Mouse (Mus musculus): ENCODE data around the gene Serpinb13.
"Not testable (repeated sequence)": the region's sequence is repeated elsewhere in the genome, so short reads cannot be mapped to it uniquely, and the experiment has no call there.

Serpinb13 gene

GRCm38 (mm10) chr1:106980684-106981083, at the start of gene Serpinb13:
Gene Serpinb13, plus strand, starts transcription at chr1:106980984.
- DNase-seq (ENCODE audit: low read depth) = no peak

GRCm38 (mm10) chr1:106931954-106932353, 48.8 kb upstream of the Serpinb13 start:
- DNase-seq (ENCODE audit: low read depth) = no peak

DNA sequence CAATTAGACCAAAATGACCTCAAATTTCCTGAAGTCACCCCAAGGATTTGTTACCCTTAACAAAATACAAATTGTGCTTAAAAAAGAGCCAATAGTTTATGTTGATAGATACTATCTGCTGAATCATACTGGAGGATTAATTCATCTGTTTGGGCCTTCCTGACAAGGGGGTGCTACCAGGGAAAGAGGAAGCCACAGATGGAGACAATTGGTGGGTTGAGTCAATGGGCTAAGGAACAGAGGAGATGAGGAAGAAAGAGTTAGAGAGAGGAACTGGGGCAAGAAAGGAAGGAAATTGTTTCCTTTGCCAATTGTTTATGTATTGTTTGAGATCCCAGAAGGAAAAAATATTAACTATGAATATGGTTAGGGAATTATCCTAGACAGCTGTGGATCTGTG, 47.1 kb upstream of the Serpinb13 start:
- no peak for DNase-seq (ENCODE audit: low read depth)

- DNase-seq (ENCODE audit: low read depth) = no peak
Measured at GRCm38 (mm10) chr1:106934265-106934664, 46.5 kb upstream of the Serpinb13 start, which contains the start of gene Serpinb12. Gene Serpinb12, plus strand, starts transcription at chr1:106934449.

GRCm38 (mm10) chr1:106947217-106947616, 33.6 kb upstream of the Serpinb13 start:
- no peak for DNase-seq (ENCODE audit: low read depth)

DNA sequence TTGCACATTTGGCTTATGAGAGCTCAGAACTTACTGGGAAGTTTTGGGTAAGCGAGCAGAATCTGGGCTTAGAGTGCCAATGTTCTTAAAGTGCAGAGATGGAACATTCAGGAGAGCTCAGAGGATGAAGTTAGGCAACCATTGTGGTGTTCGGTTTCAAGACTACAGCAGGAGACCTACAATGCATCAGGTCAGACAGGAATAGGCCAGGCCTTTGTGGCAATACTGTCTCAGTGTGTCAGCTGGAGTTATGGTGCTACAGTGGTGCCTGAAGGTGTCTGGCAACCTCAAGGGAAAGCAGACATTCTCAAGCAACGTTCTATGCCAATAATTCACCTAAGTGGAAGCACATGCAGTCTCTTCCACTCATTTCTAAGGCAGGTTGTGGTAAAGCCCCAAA, 20.8 kb upstream of the Serpinb13 start:
- DNase-seq (ENCODE audit: low read depth) = no peak

DNA sequence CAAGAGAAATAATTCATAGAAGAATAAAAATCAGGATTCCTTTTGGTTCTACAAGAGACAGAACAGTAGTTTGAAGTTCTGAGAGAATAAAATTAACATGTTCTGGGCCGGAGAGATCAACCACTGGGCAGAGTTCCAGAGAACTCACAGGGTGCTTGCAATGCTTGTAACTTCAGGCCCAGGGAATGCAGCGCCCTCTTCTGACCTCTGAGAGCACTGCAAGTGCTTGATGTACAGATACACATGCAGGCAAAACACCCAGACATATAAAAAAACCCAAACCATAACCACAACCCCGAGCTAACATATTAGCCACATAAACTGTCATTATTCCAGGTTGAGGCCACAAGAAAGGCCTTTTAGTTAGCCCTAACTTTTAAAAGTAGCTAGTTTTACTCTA, 19.8 kb upstream of the Serpinb13 start:
- no peak for DNase-seq (ENCODE audit: low read depth)

GRCm38 (mm10) chr1:106983092-106983491, 2.3 kb downstream of the Serpinb13 start:
- no peak for DNase-seq (ENCODE audit: low read depth)

GRCm38 (mm10) chr1:106983865-106984264, 3.1 kb downstream of the Serpinb13 start:
- DNase-seq (ENCODE audit: low read depth) = no peak

DNA sequence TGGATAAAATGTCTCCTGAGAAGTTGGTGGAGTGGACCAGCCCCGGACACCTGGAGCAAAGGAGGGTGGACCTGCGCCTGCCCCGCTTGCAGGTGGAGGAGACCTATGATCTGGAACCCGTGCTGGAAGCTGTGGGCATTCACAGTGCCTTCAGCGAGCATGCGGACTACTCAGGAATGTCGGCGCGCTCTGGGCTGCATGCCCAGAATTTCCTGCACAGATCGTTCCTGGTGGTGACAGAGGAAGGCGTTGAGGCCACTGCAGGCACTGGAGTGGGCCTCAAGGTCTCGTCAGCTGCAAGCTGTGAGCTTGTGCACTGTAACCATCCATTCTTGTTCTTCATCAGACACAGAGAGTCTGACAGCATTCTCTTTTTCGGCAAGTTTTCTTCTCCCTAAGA, 19.6 kb downstream of the Serpinb13 start:
- DNase-seq (ENCODE audit: low read depth) = no peak

GRCm38 (mm10) chr1:107001754-107002153, 21.0 kb downstream of the Serpinb13 start:
- DNase-seq (ENCODE audit: low read depth) = no peak

- DNase-seq (ENCODE audit: low read depth) = no peak
Measured at GRCm38 (mm10) chr1:107006316-107006715, 25.5 kb downstream of the Serpinb13 start.

- DNase-seq (ENCODE audit: low read depth) = no peak
Measured at GRCm38 (mm10) chr1:107014530-107014929, 33.7 kb downstream of the Serpinb13 start.

GRCm38 (mm10) chr1:107015210-107015609, 34.4 kb downstream of the Serpinb13 start:
- no peak for DNase-seq (ENCODE audit: low read depth)

DNA sequence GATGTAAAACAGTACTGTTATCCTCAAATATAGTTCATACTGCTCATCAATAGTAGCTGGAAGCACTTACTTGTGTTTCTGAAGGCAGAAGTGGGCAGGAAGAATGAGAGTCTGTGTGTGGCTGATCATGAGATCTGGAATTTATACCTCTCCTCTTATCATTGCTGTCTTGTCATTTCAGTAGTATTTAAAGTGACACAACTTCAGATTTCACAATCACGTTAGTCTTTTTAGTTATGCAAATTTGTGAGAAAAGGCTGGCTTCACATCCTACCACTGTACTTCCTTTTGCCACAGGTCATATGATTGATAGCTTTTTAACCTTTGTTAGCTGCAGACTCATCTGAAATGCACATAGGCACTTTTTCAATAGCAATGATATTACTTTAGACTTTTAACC, 45.1 kb downstream of the Serpinb13 start:
- no peak for DNase-seq (ENCODE audit: low read depth)

- DNase-seq (ENCODE audit: low read depth) = not testable (repeated sequence)
Measured at GRCm38 (mm10) chr1:107034236-107034635, 53.5 kb downstream of the Serpinb13 start.
